Mouse (Mus musculus) spleen, adult 2 months (tissue): ENCODE results near the gene Lin28a.

Experiments
- CTCF ChIP-seq: fragments of 200-500 bp; IDR thresholded peaks from 2 replicates; pipeline ENCODE4 v1.5.1; 2011; ENCODE audit warnings: mild to moderate bottlenecking, inconsistent platforms; ENCODE audit not compliant: insufficient read depth, insufficient read length, insufficient replicate concordance; ENCODE audit errors: extremely low read depth
- POLR2A ChIP-seq: fragments of 200-500 bp; IDR thresholded peaks from 2 replicates; pipeline ENCODE4 v1.6.1; 2011; ENCODE audit warnings: low read depth, low read length, inconsistent platforms

GRCm38 (mm10) chr4:134043041-134043440 lies 24.4 kb upstream of the Lin28a start:
- TF ChIP-seq CTCF = no peak
- no peak for TF ChIP-seq POLR2A
